Mouse (Mus musculus) brain, embryonic 18.5 days (tissue): Measurements from ENCODE around the gene Tdrd12.
"Not testable (repeated sequence)": the region's sequence is repeated elsewhere in the genome, so short reads cannot be mapped to it uniquely, and the experiment has no call there.

ENCODE experiments used
- DNase-seq: peaks from one replicate; pipeline ENCODE4 v3.0.0-alpha.2; 2012; ENCODE audit warnings: low read depth, low spot score

The Tdrd12 gene

GRCm38 (mm10) chr7:35555224-35556204 lies 18.0 kb upstream of the Tdrd12 start:
- peak; percentile 79 for DNase-seq

GRCm38 (mm10) chr7:35554605-35555175 lies 17.1 kb upstream of the Tdrd12 start:
- DNase-seq = peak; percentile 22

- no peak for DNase-seq
Measured at GRCm38 (mm10) chr7:35553751-35554604, 16.4 kb upstream of the Tdrd12 start.

- DNase-seq = peak; percentile 34
Measured at GRCm38 (mm10) chr7:35545881-35546280, 8.3 kb upstream of the Tdrd12 start.

- DNase-seq = no peak
Measured at GRCm38 (mm10) chr7:35535750-35536512, 1.6 kb downstream of the Tdrd12 start.

GRCm38 (mm10) chr7:35530544-35530943 lies 7.0 kb downstream of the Tdrd12 start:
- DNase-seq = not testable (repeated sequence)

GRCm38 (mm10) chr7:35530026-35530425 lies 7.5 kb downstream of the Tdrd12 start:
- DNase-seq = no peak

- DNase-seq = no peak
Measured at GRCm38 (mm10) chr7:35526795-35527194, 10.8 kb downstream of the Tdrd12 start.

GRCm38 (mm10) chr7:35501995-35502394 lies 35.5 kb downstream of the Tdrd12 start:
- DNase-seq = no peak

- DNase-seq = no peak
Measured at GRCm38 (mm10) chr7:35497516-35497915, 40.0 kb downstream of the Tdrd12 start.

- DNase-seq = no peak
Measured at GRCm38 (mm10) chr7:35491005-35491404, 46.5 kb downstream of the Tdrd12 start.

GRCm38 (mm10) chr7:35490186-35490585 lies 47.4 kb downstream of the Tdrd12 start:
- DNase-seq = no peak

GRCm38 (mm10) chr7:35486553-35486952 lies 51.0 kb downstream of the Tdrd12 start:
- DNase-seq = no peak

- no peak for DNase-seq
Measured at GRCm38 (mm10) chr7:35485126-35485525, 52.4 kb downstream of the Tdrd12 start.

GRCm38 (mm10) chr7:35476457-35476856 lies 61.1 kb downstream of the Tdrd12 start:
- DNase-seq = no peak

GRCm38 (mm10) chr7:35470794-35471193 lies 66.8 kb downstream of the Tdrd12 start:
- DNase-seq = no peak

- DNase-seq = no peak
Measured at GRCm38 (mm10) chr7:35467856-35468255, 69.7 kb downstream of the Tdrd12 start.

GRCm38 (mm10) chr7:35465027-35465426 lies 72.5 kb downstream of the Tdrd12 start:
- DNase-seq = no peak

GRCm38 (mm10) chr7:35460971-35461370 lies 76.6 kb downstream of the Tdrd12 start:
- DNase-seq = no peak

GRCm38 (mm10) chr7:35456091-35456814 lies 81.3 kb downstream of the Tdrd12 start:
- no peak for DNase-seq
